Mouse (Mus musculus): Measurements from ENCODE around the gene Tmem108.

The Tmem108 gene

DNA sequence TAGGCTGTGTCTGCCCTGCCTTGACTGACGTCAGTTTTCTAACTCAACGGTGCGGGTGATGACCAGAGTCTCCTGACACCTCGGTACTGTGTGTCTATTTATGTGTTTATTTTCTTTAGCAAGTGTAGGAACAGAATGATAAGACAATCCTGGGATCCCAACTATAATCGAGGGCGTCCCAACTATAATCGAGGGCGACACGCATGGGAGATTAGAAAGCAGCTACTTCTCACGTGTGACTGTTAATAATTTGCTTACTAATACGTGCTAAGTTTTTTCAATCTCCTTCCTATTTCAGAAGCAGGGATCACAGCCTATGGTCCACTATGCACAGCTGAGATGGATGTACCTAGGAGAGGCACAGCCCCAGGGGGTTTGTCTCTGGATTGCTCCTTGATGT lies 266.2 kb downstream of the Tmem108 start:
- DNase-seq (ENCODE audit: low spot score): no peak

DNA sequence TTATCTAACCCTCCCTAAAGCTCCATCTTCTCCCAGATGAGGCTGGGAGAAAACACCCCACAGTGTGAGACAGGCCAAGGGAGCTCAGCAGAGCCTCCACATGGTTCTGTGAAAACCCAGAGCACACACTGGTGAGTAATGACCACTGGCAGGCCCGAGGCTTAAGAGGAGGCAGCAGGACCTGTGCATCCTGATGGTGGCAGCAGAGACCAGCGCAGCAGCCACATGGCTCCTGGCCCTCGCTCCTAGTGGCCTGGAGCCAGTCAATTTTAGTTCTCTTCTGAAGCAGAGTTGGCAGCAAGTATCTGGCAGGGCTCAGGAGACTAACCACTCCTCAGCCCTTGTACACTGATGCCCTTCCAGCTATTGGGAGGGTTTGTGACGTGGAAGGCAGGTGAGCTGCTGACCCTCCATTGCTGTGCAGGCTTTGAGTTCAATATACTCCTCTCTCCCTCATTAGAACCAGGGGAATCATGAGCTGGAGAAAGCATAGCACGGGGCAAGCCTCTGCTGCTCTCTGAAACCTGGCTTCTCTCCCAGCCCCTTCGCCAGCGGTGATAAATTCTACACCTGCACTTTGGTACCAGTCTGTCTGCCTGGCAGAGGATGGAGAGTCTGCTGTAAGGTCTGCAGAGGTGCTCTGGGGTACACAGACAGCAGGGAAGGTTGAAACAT lies 267.2 kb downstream of the Tmem108 start:
- DNase-seq (ENCODE audit: low spot score): no peak

DNA sequence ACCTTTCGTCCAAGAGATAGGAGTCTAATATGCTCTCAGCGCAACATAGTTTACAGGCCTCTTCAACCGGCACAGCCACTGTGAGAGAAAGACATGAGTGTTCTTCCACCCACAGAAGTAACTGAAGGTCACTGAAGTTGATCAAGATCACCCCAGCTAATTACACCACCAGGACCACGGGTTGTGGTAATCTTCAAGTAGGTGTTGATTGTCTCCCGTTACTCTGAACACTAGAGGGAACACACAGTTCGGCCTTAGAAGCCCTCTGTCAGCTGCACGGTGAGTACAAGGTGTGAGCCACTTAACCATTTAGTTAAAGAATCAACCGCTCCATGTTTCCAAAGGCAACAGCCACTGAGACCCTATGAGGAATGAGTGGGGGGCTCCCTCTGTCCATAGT lies 269.7 kb downstream of the Tmem108 start:
- no peak for DNase-seq (ENCODE audit: low spot score)

GRCm38 (mm10) chr9:103490439-103490838 lies 271.2 kb downstream of the Tmem108 start:
- DNase-seq (ENCODE audit: low spot score): peak; percentile 57

- peak; percentile 76 for DNase-seq (ENCODE audit: low spot score)
Measured at GRCm38 (mm10) chr9:103489883-103490282, 271.8 kb downstream of the Tmem108 start.

DNA sequence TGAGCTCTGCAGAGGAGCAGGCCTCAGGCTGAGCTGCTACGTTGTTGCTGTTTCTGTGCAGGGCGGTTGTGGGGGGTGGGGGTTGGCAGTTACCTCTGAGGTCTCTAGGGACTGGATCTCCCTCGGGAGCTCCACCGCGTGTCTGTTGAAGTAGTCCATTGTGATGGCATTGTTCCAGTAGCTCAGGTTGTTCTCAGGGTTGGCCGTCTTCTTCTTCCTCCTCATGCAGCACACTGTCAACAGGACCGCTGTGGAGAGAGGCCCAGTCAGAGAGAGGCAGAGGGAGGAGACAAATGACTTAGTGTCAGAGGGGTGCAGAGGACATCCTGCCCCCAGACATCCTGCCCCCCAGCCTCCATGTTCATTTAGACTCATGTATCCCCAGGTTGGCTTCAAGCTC lies 272.5 kb downstream of the Tmem108 start:
- DNase-seq (ENCODE audit: low spot score): peak; percentile 50

GRCm38 (mm10) chr9:103486262-103486661 lies 275.4 kb downstream of the Tmem108 start:
- no peak for DNase-seq (ENCODE audit: low spot score)

DNA sequence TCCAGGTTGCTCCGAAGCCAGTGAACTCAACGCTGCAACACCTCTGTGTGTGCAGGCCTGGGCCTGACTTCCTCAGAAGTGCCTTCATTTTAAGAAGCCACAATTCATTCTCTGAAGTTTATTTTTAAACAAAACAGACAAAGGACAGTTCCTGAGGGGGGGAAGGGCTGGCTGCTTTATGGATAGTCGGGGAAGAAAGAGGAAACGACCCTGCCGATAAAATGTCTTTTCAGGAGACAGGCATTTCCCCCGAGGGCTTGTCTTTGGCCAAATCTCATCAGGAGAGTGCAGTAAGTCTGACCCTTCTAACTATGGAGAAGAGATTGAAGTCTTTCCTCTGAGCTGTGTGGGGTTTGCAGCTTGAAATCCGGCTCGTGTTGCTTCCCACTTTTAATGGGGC lies 276.0 kb downstream of the Tmem108 start:
- DNase-seq (ENCODE audit: low spot score): no peak

DNA sequence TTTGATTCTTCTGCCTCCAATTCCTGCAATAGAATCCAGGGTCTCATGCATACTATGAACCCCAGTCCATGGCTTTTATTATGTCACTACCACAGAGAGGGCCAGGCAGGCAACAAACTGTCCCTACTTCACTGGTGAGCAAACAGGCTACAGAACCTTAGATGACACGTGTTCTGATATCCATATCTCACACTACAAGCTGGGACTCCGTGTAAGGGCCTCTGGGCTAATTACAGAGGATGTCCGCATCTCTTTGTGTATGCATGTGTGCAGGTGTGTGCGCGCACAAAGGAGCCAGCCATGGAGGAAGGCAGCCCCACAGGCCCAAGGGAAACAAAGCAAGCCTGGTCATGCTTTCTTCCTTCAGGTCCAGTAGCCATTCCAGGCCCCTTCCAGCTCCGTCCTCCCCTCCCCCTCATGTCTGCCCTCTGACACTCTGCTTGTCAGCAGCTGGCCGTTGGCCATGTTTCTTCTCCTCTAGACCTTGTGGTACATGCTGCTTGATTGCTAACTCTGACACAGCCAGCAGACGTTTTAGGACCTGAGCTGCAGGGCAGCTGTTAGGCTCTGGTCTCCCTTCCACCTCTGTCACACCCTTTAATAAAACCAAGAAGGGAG lies 280.9 kb downstream of the Tmem108 start:
- DNase-seq (ENCODE audit: low spot score): no peak

- DNase-seq (ENCODE audit: low spot score): no peak
Measured at GRCm38 (mm10) chr9:103480044-103480576, 281.5 kb downstream of the Tmem108 start, which contains the start of gene Bfsp2. Bfsp2 (minus strand) TSS chr9:103480420.

DNA sequence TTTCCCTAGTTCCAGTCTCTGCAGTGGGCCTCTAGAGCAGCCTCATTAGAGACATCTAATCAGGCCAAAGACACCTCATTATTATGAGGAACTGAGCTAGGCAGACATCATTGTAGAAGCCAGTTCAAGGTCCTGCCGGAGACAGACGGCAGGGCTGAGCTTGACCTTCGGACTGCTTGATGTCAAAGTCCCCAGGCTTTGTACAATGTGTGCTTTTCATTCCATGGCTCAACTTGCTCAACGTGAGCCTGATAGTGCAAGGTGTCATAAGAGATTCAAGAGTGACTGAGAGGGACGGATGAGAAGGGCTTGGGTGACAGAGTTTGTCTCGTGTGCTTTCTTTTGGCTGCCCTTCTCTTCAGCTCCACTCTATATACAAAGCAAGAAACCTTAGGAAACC lies 286.2 kb downstream of the Tmem108 start:
- DNase-seq (ENCODE audit: low spot score): no peak

DNA sequence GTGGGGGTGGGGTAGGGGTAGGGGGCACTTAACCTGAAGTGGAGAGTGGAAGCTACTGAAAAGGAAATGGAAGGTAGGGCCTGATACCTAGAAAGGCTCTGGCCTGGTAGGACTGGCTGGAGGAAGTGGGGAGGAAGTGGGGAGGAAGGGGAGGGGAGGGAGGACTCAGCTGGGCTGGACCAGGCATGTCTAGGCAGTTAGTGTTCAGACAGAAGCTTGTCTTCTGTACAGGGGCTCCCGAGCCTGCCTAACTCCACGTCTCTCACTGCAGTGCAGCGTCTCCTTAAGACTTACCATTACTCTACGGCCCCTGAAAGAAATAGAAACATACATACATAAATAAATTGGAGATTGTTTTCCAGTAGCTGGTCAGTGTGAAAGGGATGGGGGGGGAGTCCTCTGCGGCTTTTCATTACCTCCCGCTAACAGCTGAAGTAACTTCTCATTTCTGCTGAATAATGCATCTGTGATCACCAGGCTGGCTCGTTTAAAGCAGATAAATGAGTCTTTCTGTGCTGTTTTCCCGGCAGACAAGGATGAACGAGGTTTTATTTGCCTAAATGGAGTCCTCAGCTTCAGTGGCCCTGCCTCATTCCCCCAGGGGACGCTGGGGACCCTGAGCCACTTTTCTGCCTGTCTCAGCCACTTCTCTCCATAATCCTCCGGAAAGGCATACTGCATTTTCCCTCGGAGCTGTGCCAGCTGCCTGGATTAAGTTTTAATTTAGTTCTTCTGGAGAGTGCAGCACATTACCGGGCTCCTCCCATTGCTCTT lies 287.5 kb downstream of the Tmem108 start:
- DNase-seq (ENCODE audit: low spot score): no peak

GRCm38 (mm10) chr9:103471784-103472183 lies 289.9 kb downstream of the Tmem108 start:
- DNase-seq (ENCODE audit: low spot score): no peak

- peak; percentile 29 for DNase-seq (ENCODE audit: low spot score)
Measured at GRCm38 (mm10) chr9:103469516-103469915, 292.1 kb downstream of the Tmem108 start.

- no peak for DNase-seq (ENCODE audit: low spot score)
Measured at GRCm38 (mm10) chr9:103468911-103469310, 292.7 kb downstream of the Tmem108 start.

GRCm38 (mm10) chr9:103465711-103466220 lies 295.9 kb downstream of the Tmem108 start:
- DNase-seq (ENCODE audit: low spot score): no peak

GRCm38 (mm10) chr9:103465293-103465692 lies 296.3 kb downstream of the Tmem108 start:
- DNase-seq (ENCODE audit: low spot score): no peak

DNA sequence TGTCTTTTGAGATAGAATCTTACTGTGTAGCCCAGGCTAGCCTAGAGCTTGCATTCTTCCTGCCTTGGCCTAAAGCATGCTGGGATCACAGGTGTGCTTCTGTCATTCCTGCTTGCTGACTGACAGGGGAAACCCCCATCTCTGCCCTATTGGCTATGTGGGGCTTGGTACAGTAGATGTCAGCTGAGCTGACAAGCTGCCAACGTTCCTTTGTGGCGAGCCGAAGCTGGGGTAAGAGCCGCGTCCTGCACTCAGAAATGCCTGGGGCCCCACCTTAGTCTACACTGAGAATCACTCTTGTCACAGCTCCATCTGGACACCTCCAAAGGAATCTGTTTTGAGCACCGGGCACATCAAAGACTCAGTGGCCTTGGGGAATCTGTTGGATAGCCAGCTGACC lies 297.8 kb downstream of the Tmem108 start:
- peak; percentile 22 for DNase-seq (ENCODE audit: low spot score)

DNA sequence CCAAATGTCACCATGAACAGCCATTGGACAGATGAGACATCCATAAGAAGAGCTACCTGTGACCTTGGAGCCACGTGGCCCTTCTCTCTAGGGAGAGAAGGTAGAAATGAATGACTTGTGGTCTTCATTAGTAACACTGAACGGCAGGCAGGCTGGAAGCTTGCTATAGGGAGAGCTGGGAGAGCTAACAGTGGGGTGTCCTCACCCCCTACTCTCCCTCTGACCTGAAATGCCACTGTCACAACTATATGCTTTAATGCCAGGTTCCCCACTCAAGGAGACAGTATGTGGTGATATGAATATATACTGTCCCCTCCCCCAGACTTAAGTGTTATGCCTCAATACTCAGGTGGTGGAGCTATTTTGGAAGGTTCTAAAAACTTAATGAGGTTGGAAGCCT lies 301.8 kb downstream of the Tmem108 start:
- DNase-seq (ENCODE audit: low spot score): no peak

- DNase-seq (ENCODE audit: low spot score): no peak
Measured at GRCm38 (mm10) chr9:103459307-103459706, 302.3 kb downstream of the Tmem108 start.

GRCm38 (mm10) chr9:103449651-103450050 lies 312.0 kb downstream of the Tmem108 start:
- no peak for DNase-seq (ENCODE audit: low spot score)

DNA sequence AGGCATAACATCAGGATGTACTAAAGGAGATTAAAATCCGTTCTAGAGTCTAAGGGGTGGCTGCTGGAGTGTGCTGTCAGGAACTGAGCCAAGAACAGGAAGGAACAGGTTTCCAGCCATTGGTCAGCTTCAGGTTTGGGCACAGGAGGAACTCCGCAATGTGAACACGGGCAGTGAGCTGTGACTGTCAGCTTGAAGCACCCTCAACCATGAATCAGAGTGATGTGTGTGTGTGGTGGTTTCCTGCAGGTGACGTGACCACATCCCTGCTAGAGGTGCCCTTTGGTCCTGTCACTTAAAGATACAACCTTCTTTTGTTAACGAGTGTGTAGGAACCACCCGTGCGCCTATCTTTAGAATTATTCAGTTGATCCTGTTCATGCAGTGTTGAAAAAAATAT lies 312.5 kb downstream of the Tmem108 start:
- peak; percentile 71 for DNase-seq (ENCODE audit: low spot score)

GRCm38 (mm10) chr9:103444656-103445055 lies 317.0 kb downstream of the Tmem108 start:
- no peak for DNase-seq (ENCODE audit: low spot score)

Measured in T-cell, adult 2 months (primary cell).